Mouse (Mus musculus): Measurements from ENCODE around the gene Pcolce2. TPM values are rescaled to one million over a fixed set of nuclear protein-coding genes. Genes with fewer than 3 reads are reported as not detected.

Gene Pcolce2
- polyA plus RNA-seq, 1 experiment from 2014 or later: 0.97 TPM

DNA sequence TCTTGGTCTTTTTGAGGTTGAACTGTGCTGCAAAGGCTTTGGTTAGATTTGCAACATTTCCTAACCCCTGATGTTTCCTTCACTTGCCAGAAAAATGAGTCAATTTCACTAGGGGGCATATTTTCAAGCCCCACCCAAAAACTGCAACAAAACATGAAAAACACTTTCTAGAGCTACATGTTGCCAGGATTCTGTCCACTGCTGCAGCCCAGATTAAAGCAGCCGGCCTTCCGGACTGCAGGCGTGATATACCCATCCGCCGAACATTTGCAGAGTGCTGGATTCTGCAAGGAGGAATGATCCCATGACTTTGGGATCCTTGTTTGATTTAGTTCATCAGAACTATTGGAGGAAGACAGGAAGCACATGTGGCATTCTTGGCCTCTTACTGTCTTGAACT, 17.0 kb downstream of the Pcolce2 start:
- ATAC-seq (replicated peaks; ENCODE audit: insufficient number of reproducible peaks, insufficient read depth, low FRiP score, low read depth): no peak
- no peak overlapping the region for H3K4me3 ChIP-seq
- 0 out of 2 replicates have a peak, but pooled peaks cover 3% of the 10 kb centered on the region for H3K4me1 ChIP-seq (replicated peaks)
- H3K27me3 ChIP-seq: no peaks in the 10 kb centered on the region
- no peak overlapping the region for H3K4me2 ChIP-seq
- no peaks in the 10 kb centered on the region for H3K36me3 ChIP-seq
- H3K9ac ChIP-seq: no peak overlapping the region
- WGBS: 84% methylated on average over 5 of the region's 5 CpGs
- no peaks in the 10 kb centered on the region; the same call in 1 of the 2 replicates for H3K9me3 ChIP-seq (replicated peaks)
- no peak overlapping the region for H3K27ac ChIP-seq

DNA sequence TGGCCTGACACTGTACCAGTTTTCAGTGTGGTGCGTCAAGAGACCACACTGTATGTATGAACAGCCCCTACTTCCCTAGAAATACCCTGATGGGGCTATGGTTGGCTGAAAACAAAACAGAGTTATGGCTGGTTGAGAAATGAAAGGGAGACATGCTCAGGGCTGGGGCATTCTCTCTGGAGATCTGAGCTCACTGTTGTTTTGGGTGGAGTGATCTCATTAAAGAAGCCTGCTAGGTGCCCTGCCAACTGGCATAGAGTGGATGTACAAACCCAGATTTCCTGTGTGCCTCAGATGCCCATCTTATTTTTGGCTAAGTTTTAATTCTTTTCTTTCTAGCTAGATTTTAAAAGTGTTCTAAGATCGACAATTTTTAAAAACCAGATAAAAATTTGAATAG, 20.5 kb downstream of the Pcolce2 start:
- ATAC-seq (replicated peaks; ENCODE audit: insufficient number of reproducible peaks, insufficient read depth, low FRiP score, low read depth): no peak
- Histone ChIP-seq H3K27ac (no peak overlapping the region), H3K9me3 (replicated peaks) (no peaks in the 10 kb centered on the region), H3K27me3 (no peaks in the 10 kb centered on the region), H3K4me2 (no peak overlapping the region), H3K4me3 (no peak overlapping the region), H3K9ac (no peak overlapping the region), H3K36me3 (no peaks in the 10 kb centered on the region), H3K4me1 (replicated peaks) (0 out of 2 replicates have a peak, but pooled peaks cover 3% of the 10 kb centered on the region)
- WGBS: 74% methylated on average over 2 of the region's 2 CpGs

DNA sequence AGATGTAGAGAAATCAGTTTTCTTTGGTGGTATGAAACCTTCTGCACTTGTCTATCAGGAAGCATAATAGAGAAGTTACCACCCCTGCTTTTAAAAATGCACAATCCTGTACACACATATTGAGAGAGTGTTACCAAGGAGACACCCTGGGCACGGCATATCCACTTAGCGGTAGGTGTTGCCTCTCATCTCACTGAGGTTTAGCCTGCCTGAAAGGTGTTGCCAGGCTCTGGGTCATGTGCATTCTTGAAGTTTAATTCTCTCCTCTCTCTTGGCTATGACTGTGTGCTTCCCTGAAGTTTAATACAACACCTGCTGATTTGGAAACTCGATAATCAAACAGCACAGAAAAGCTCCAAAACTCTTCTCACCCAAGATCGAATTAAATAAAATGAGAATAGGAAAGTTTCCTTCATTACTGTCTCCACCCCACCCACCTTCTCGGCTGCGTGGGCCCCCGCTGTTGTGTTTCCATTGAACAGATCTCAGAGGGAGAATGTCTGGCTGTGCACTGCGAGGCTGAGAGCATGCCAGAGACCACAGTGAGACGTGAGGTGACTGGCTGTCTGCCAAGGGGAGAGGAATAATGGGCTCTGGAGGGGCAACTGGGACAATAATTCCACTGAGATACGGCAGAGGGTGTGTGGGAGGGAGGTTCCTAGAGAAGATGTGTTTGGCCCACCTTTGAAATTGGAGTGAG, 27.0 kb downstream of the Pcolce2 start:
- Histone ChIP-seq H3K9me3 (replicated peaks) (no peaks in the 10 kb centered on the region), H3K36me3 (no peaks in the 10 kb centered on the region), H3K27me3 (no peaks in the 10 kb centered on the region), H3K4me2 (no peak overlapping the region), H3K4me3 (no peak overlapping the region), H3K9ac (no peak overlapping the region), H3K4me1 (replicated peaks) (peaks cover 20% of the 10 kb centered on the region), H3K27ac (0 out of 2 replicates have a peak overlapping the region, but pooled peaks have one; percentile 12)
- 37% methylated on average over 10 of the region's 10 CpGs for WGBS
- peak; percentile 50; the same call in 1 of the 2 replicates for ATAC-seq (replicated peaks; ENCODE audit: insufficient number of reproducible peaks, insufficient read depth, low FRiP score, low read depth)

DNA sequence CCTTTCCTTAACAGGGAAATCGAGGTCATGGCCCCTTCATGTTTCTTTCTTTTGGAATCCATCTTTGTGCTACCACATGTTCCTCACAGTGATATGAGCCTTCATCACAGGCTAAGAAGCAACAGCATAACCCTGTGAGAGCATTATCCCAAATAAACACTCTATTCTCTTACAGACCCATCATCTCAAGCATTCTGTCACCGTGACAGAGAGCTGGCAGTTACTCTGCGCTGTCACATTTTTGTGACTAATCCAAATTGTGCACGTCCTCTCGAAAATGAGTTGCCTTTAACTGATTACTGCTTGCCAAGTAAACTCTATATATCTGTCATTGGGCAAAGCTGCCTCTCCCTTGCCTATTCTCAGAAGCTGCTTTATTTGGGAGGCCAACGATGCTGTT, 28.4 kb downstream of the Pcolce2 start:
- Histone ChIP-seq H3K27ac (no peak overlapping the region), H3K9ac (no peak overlapping the region), H3K36me3 (no peaks in the 10 kb centered on the region), H3K27me3 (no peaks in the 10 kb centered on the region), H3K4me3 (no peak overlapping the region), H3K4me2 (no peak overlapping the region), H3K4me1 (replicated peaks) (peaks cover 20% of the 10 kb centered on the region), H3K9me3 (replicated peaks) (no peaks in the 10 kb centered on the region)
- WGBS: 68% methylated on average over 6 of the region's 6 CpGs
- no peak for ATAC-seq (replicated peaks; ENCODE audit: insufficient number of reproducible peaks, insufficient read depth, low FRiP score, low read depth)

DNA sequence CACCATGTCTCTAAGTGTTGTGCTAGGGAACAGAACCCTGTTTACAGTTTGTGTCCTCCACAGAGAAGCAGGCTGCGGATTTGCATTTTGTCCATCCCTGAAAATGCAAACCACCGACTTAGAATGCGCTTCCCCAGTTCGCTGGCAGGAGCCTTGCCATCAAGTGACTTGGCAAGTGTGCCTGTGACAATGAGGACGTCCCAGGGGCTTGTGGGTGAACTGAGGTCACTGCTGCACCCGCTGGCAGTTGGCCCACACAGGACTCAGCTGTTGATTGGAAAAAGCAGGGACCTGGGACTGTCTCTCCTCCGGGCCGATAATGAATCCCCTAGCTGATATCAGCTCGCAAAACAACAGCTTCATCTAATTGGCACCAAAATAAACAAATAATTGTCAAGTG, 30.4 kb downstream of the Pcolce2 start:
- Histone ChIP-seq H3K9me3 (replicated peaks) (no peaks in the 10 kb centered on the region), H3K4me3 (no peak overlapping the region), H3K4me1 (replicated peaks) (peaks cover 20% of the 10 kb centered on the region), H3K27ac (no peak overlapping the region), H3K36me3 (no peaks in the 10 kb centered on the region), H3K27me3 (no peaks in the 10 kb centered on the region), H3K4me2 (peak overlapping the region; percentile 13; the same call in 1 of the 2 replicates), H3K9ac (no peak overlapping the region)
- ATAC-seq (replicated peaks; ENCODE audit: insufficient number of reproducible peaks, insufficient read depth, low FRiP score, low read depth): no peak; the same call in 1 of the 2 replicates
- 33% methylated on average over 9 of the region's 9 CpGs for WGBS

DNA sequence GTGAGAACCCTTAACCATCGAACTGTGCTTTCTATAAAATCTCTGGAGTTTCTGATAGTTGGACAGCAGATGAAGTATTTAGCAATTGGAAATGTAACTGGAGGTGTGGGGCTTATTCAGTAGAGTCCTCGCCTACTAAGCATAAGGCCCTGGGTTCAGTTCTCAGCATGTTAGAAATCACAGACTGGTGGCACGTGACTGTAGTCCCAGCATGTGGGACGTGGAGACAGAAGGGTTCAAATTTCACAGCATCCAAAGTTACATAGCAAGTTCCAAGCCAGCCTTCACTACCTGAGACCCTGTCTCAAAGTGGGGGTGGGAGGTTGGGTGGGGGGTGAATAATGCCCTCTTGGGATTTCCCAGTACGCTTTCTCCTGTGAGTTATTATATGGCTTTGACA, 30.9 kb downstream of the Pcolce2 start:
- Histone ChIP-seq H3K4me3 (no peak overlapping the region), H3K9me3 (replicated peaks) (no peaks in the 10 kb centered on the region), H3K27me3 (no peaks in the 10 kb centered on the region), H3K36me3 (no peaks in the 10 kb centered on the region), H3K4me1 (replicated peaks) (peaks cover 20% of the 10 kb centered on the region), H3K4me2 (0 out of 2 replicates have a peak overlapping the region, but pooled peaks have one; percentile 13), H3K9ac (no peak overlapping the region), H3K27ac (no peak overlapping the region)
- 78% methylated on average over 5 of the region's 5 CpGs for WGBS
- ATAC-seq (replicated peaks; ENCODE audit: insufficient number of reproducible peaks, insufficient read depth, low FRiP score, low read depth): no peak

DNA sequence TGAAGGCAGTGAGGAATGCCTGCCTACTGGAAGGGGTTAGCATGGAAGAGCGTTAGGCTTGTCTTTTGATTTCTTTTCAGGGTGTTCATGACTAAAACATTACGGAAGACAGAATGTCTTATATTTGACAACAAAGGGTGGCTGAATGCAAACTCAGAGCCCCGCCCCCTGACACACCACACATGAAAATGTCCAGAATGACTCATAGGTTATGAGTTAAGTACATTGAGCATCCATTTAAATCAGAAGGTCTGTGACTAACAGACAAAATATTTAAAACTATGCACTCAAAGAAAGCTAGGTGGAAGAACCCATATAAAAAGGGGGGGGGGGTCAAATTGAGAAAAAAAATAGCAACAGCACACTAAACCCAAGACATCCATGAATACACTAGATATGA, 34.9 kb downstream of the Pcolce2 start:
- no peak overlapping the region for H3K9ac ChIP-seq
- no peak overlapping the region for H3K27ac ChIP-seq
- no peak overlapping the region for H3K4me2 ChIP-seq
- no peaks in the 10 kb centered on the region for H3K36me3 ChIP-seq
- no peak overlapping the region for H3K4me3 ChIP-seq
- no peaks in the 10 kb centered on the region for H3K27me3 ChIP-seq
- H3K9me3 ChIP-seq (replicated peaks): no peaks in the 10 kb centered on the region
- no peak for ATAC-seq (replicated peaks; ENCODE audit: insufficient number of reproducible peaks, insufficient read depth, low FRiP score, low read depth)
- 84% methylated on average over 3 of the region's 3 CpGs for WGBS
- peaks cover 14% of the 10 kb centered on the region for H3K4me1 ChIP-seq (replicated peaks)

DNA sequence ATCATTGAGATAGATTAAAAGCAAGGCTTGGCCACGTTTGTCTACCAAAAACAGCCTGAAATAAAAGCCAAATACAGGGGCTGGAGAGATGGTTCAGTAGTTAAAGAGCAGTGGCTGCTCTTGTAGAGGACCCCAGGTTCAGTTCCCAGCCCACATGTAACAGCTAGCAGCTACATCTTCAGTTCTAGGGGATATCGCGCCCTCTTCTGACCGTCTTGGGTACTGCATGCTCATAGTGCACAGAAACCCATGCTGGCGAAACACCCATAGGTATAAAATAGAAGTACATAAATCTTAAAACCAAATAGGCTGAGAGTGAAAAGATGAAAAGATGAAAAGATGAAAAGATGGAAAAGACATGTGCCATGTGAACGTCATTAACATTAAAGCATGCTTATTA, 35.4 kb downstream of the Pcolce2 start:
- no peaks in the 10 kb centered on the region for H3K9me3 ChIP-seq (replicated peaks)
- no peak overlapping the region for H3K27ac ChIP-seq
- no peaks in the 10 kb centered on the region for H3K27me3 ChIP-seq
- no peak for ATAC-seq (replicated peaks; ENCODE audit: insufficient number of reproducible peaks, insufficient read depth, low FRiP score, low read depth)
- no peaks in the 10 kb centered on the region for H3K36me3 ChIP-seq
- H3K4me2 ChIP-seq: no peak overlapping the region
- H3K4me1 ChIP-seq (replicated peaks): peaks cover 10% of the 10 kb centered on the region
- WGBS: 82% methylated on average over 6 of the region's 6 CpGs
- H3K4me3 ChIP-seq: no peak overlapping the region
- no peak overlapping the region for H3K9ac ChIP-seq

DNA sequence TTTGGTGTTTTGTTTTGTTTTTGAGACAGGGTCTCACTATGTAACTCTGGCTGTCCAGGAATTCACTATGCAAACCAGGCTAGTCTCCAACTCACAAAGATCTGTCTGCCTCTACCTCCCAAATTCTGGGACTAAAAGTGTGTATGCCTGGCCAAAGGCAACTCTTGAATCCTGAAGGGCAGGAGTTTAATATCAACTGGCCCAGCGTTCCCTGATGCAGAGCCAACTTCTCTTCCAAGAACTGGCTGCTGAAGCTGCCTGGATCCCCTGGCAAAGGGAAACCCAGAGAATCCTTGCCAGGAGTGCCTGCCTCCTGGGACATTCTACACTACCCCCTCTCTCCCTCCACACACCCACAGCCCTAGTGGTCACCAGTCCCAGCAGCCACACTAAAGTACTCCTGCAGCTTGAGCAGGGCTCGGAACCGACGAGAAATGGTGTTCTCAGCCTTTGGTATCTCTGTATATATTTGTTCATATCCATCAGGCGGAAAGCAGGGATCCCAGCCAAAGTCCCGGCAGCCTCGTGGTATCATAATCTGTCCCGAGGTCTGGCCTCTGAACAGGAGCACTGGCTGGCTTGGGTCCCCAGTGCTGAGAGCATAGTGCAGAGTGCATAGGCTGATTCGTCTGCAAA, 37.8 kb downstream of the Pcolce2 start:
- Histone ChIP-seq H3K4me2 (peak overlapping the region; percentile 47), H3K27ac (peak overlapping the region; percentile 85), H3K4me1 (replicated peaks) (peaks cover 5% of the 10 kb centered on the region; the same call in 1 of the 2 replicates), H3K36me3 (no peaks in the 10 kb centered on the region), H3K9me3 (replicated peaks) (no peaks in the 10 kb centered on the region), H3K4me3 (peak overlapping the region; percentile 14; the same call in 1 of the 2 replicates), H3K9ac (no peak overlapping the region), H3K27me3 (no peaks in the 10 kb centered on the region)
- ATAC-seq (replicated peaks; ENCODE audit: insufficient number of reproducible peaks, insufficient read depth, low FRiP score, low read depth): peak; percentile 81
- WGBS: 53% methylated on average over 9 of the region's 9 CpGs

DNA sequence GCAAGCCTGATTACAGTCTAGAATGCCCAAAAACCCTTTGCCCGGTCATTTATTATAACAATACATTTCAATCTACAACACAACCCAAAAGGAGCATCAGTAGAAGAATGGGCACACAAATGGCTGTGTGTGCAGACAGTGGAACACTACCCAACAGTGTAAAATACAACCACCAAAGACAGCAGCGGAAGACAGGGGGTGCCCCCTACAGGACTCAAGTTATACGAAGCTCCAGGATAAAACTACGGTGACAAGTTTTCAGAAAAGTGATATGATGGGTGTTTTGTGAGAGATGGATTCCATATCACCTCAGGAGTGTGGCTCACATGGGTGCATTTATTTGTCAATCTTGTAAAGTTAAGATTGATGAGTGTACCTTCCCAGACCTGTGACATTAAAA, 38.6 kb downstream of the Pcolce2 start:
- Histone ChIP-seq H3K4me2 (no peak overlapping the region), H3K9ac (no peak overlapping the region), H3K27ac (peak overlapping the region; percentile 85), H3K9me3 (replicated peaks) (no peaks in the 10 kb centered on the region), H3K36me3 (no peaks in the 10 kb centered on the region), H3K4me1 (replicated peaks) (peaks cover 5% of the 10 kb centered on the region; the same call in 1 of the 2 replicates), H3K27me3 (no peaks in the 10 kb centered on the region), H3K4me3 (no peak overlapping the region)
- WGBS: 90% methylated on average over 4 of the region's 4 CpGs
- ATAC-seq (replicated peaks; ENCODE audit: insufficient number of reproducible peaks, insufficient read depth, low FRiP score, low read depth): no peak

DNA sequence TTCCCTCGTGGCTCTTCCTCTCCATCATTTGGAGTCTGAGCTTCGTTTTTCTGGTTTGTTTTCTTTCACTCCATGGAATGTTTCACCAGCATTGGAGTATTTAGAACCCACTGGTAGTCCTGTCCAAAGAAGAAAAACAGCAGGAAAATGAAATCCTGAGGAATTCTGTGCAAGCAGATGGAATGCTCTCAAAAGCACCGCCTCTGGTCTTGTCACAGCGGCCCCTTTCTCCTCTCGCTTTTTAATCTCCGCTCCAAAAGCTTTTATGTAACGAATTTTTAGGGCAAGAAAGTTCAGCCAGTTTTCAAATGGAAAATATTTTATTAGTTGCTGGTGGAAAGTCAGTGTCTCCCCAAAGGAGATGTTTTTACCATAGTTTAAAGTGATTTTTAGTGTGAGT, 42.6 kb downstream of the Pcolce2 start:
- Histone ChIP-seq H3K9me3 (replicated peaks) (no peaks in the 10 kb centered on the region), H3K4me3 (no peak overlapping the region), H3K36me3 (no peaks in the 10 kb centered on the region), H3K9ac (no peak overlapping the region), H3K4me1 (replicated peaks) (peaks cover 5% of the 10 kb centered on the region; the same call in 1 of the 2 replicates), H3K4me2 (no peak overlapping the region), H3K27ac (no peak overlapping the region), H3K27me3 (no peaks in the 10 kb centered on the region)
- 63% methylated on average over 7 of the region's 7 CpGs for WGBS
- no peak for ATAC-seq (replicated peaks; ENCODE audit: insufficient number of reproducible peaks, insufficient read depth, low FRiP score, low read depth)

All from heart, embryonic 15.5 days (tissue).